Mouse (Mus musculus) midbrain, embryonic 16.5 days (tissue): ENCODE measurements around the gene Gde1. TPM values are rescaled to one million over a fixed set of nuclear protein-coding genes. Genes with fewer than 3 reads are reported as not detected.
A peak's percentile ranks its signal among the peaks of the same experiment; 100 is the strongest.

ENCODE experiments used
- ATAC-seq: fragments of 200-750 bp; cut with Nextera tagmentation; 2 replicates; pipeline ENCODE4 v1.8.0; 2017; ENCODE audit warnings: moderate TSS enrichment
- H3K27ac ChIP-seq: fragments of 300-500 bp; sonication (generic); 2 replicates; pipeline ENCODE4 v1.5.1; 2014; ENCODE audit warnings: mild to moderate bottlenecking, low read length, mixed read lengths
- H3K27me3 ChIP-seq: fragments of 300-500 bp; sonication (generic); 2 replicates; pipeline ENCODE4 v1.6.1; 2014; ENCODE audit warnings: low read depth, low read length, mixed read lengths; ENCODE audit not compliant: control insufficient read depth, insufficient read depth
- H3K36me3 ChIP-seq: fragments of 300-500 bp; sonication (generic); 2 replicates; pipeline ENCODE4 v1.6.1; 2014; ENCODE audit warnings: mild to moderate bottlenecking, low read length, moderate library complexity, mixed read lengths; ENCODE audit not compliant: control insufficient read depth, insufficient read depth
- H3K4me1 ChIP-seq: fragments of 300-500 bp; sonication (generic); 2 replicates; pipeline ENCODE4 v1.6.1; 2014; ENCODE audit warnings: mild to moderate bottlenecking, low read length, mixed read lengths; ENCODE audit not compliant: control insufficient read depth, insufficient read depth
- H3K4me2 ChIP-seq: fragments of 300-500 bp; sonication (generic); 2 replicates; pipeline ENCODE4 v1.6.1; 2014; ENCODE audit warnings: mild to moderate bottlenecking, low read length, mixed read lengths
- H3K4me3 ChIP-seq: fragments of 300-500 bp; sonication (generic); 2 replicates; pipeline ENCODE4 v1.5.1; 2014; ENCODE audit warnings: low read depth, mild to moderate bottlenecking, low read length, moderate library complexity, mixed read lengths
- H3K9ac ChIP-seq: fragments of 300-500 bp; sonication (generic); 2 replicates; pipeline ENCODE4 v1.6.1; 2014; ENCODE audit warnings: low read depth, low read length, mixed read lengths
- H3K9me3 ChIP-seq: fragments of 300-500 bp; sonication (generic); replicated peaks from 2 replicates; pipeline ENCODE4 v1.6.1; 2014; ENCODE audit warnings: mild to moderate bottlenecking, low read length, mixed read lengths; ENCODE audit not compliant: control insufficient read depth, poor library complexity, severe bottlenecking
- WGBS: fragments of 180-500 bp; shearing (Covaris S2); extraction: QIAGEN DNeasy Blood & Tissue Kit; methylation state at CpG from one replicate; pipeline ENCODE4 v1.1.7; 2014; 5-methylcytosine and 5-hydroxymethylcytosine counted together
- polyA plus RNA-seq: library from polyadenylated mRNA; unstranded; fragments of >200 nt; fragmentation: Nextera tagmentation; extraction: Ambion mirVana; gene quantifications from 2 replicates; pipeline ENCODE4 v1.2.1, GENCODE M21; 2015

Gde1 gene
- polyA plus RNA-seq, 1 experiment from 2014 or later, result 206 TPM

GRCm38 (mm10) chr7:118738730-118739129 lies 33.2 kb upstream of the Gde1 start:
- no peaks in the 10 kb centered on the region for H3K9me3 ChIP-seq
- H3K4me1 ChIP-seq, result peaks cover 13% of the 10 kb centered on the region
- no peaks in the 10 kb centered on the region for H3K27me3 ChIP-seq
- H3K27ac ChIP-seq, result no peak overlapping the region
- 65% methylated on average over 1 of the region's 1 CpGs for WGBS
- H3K9ac ChIP-seq, result no peak overlapping the region
- no peak overlapping the region for H3K4me2 ChIP-seq
- peaks cover 7% of the 10 kb centered on the region; the same call in 1 of the 2 replicates for H3K36me3 ChIP-seq
- ATAC-seq, result no peak
- H3K4me3 ChIP-seq, result no peak overlapping the region

GRCm38 (mm10) chr7:118733225-118733624 lies 27.6 kb upstream of the Gde1 start:
- Histone ChIP-seq H3K9me3 (no peaks in the 10 kb centered on the region), H3K9ac (no peak overlapping the region), H3K36me3 (peaks cover 25% of the 10 kb centered on the region), H3K4me3 (no peak overlapping the region), H3K27ac (no peak overlapping the region), H3K27me3 (no peaks in the 10 kb centered on the region), H3K4me1 (no peaks in the 10 kb centered on the region), H3K4me2 (no peak overlapping the region)
- WGBS, result 91% methylated on average over 13 of the region's 13 CpGs
- no peak for ATAC-seq

- Histone ChIP-seq H3K4me3 (no peak overlapping the region), H3K36me3 (peaks cover 32% of the 10 kb centered on the region), H3K4me2 (no peak overlapping the region), H3K27me3 (no peaks in the 10 kb centered on the region), H3K9ac (no peak overlapping the region), H3K27ac (no peak overlapping the region), H3K9me3 (no peaks in the 10 kb centered on the region), H3K4me1 (no peaks in the 10 kb centered on the region)
- no peak for ATAC-seq
- WGBS, result 95% methylated on average over 3 of the region's 3 CpGs
These were observed 26.2 kb upstream of the Gde1 start for GRCm38 (mm10) chr7:118731781-118732180.

- Histone ChIP-seq H3K9ac (no peak overlapping the region), H3K36me3 (peaks cover 43% of the 10 kb centered on the region), H3K4me3 (no peak overlapping the region), H3K27ac (no peak overlapping the region), H3K27me3 (no peaks in the 10 kb centered on the region), H3K4me1 (no peaks in the 10 kb centered on the region), H3K4me2 (no peak overlapping the region), H3K9me3 (no peaks in the 10 kb centered on the region)
- WGBS, result 92% methylated on average over 13 of the region's 13 CpGs
- no peak for ATAC-seq
These were observed 23.4 kb upstream of the Gde1 start for GRCm38 (mm10) chr7:118728846-118729587.

- no peak overlapping the region for H3K4me2 ChIP-seq
- H3K4me1 ChIP-seq, result no peaks in the 10 kb centered on the region
- no peak overlapping the region for H3K4me3 ChIP-seq
- 96% methylated on average over 2 of the region's 2 CpGs for WGBS
- no peak overlapping the region for H3K9ac ChIP-seq
- no peak for ATAC-seq
- H3K36me3 ChIP-seq, result peaks cover 41% of the 10 kb centered on the region
- H3K27me3 ChIP-seq, result no peaks in the 10 kb centered on the region
- no peak overlapping the region for H3K27ac ChIP-seq
- H3K9me3 ChIP-seq, result no peaks in the 10 kb centered on the region
These were observed 19.9 kb upstream of the Gde1 start for GRCm38 (mm10) chr7:118725459-118725858.

- Histone ChIP-seq H3K27me3 (no peaks in the 10 kb centered on the region), H3K9me3 (no peaks in the 10 kb centered on the region), H3K4me2 (no peak overlapping the region), H3K9ac (no peak overlapping the region), H3K27ac (no peak overlapping the region), H3K4me3 (no peak overlapping the region), H3K36me3 (peaks cover 43% of the 10 kb centered on the region), H3K4me1 (no peaks in the 10 kb centered on the region)
- 87% methylated on average over 9 of the region's 9 CpGs for WGBS
- ATAC-seq, result no peak
These were observed 18.3 kb upstream of the Gde1 start for GRCm38 (mm10) chr7:118723927-118724326.

GRCm38 (mm10) chr7:118718066-118718465 lies 12.5 kb upstream of the Gde1 start:
- Histone ChIP-seq H3K4me3 (no peak overlapping the region), H3K4me1 (peaks cover 13% of the 10 kb centered on the region), H3K27me3 (no peaks in the 10 kb centered on the region), H3K9me3 (no peaks in the 10 kb centered on the region), H3K9ac (no peak overlapping the region), H3K4me2 (no peak overlapping the region), H3K36me3 (peaks cover 29% of the 10 kb centered on the region), H3K27ac (no peak overlapping the region)
- WGBS, result 95% methylated on average over 4 of the region's 4 CpGs
- ATAC-seq, result no peak

- Histone ChIP-seq H3K4me1 (peaks cover 14% of the 10 kb centered on the region), H3K36me3 (peaks cover 20% of the 10 kb centered on the region), H3K9ac (no peak overlapping the region), H3K4me2 (no peak overlapping the region), H3K4me3 (no peak overlapping the region), H3K27ac (no peak overlapping the region), H3K9me3 (no peaks in the 10 kb centered on the region), H3K27me3 (no peaks in the 10 kb centered on the region)
- ATAC-seq, result no peak
- WGBS, result 83% methylated on average over 1 of the region's 1 CpGs
These were observed 9.3 kb upstream of the Gde1 start for GRCm38 (mm10) chr7:118714873-118715272.

- H3K27me3 ChIP-seq, result no peaks in the 10 kb centered on the region
- under 1% methylated on average over 48 of the region's 48 CpGs for WGBS
- ATAC-seq, result peak; percentile 98
These were observed 6.9 kb upstream of the Gde1 start, which contains the start of gene Ccp110 for GRCm38 (mm10) chr7:118712228-118713173. Gene Ccp110 (plus strand): TSS chr7:118712552.

More at GRCm38 (mm10) chr7:118712228-118713173, 6.9 kb upstream of the Gde1 start, which contains the start of gene Ccp110:
- Histone ChIP-seq H3K9me3 (no peaks in the 10 kb centered on the region), H3K27ac (peak within 1 kb of the TSS; percentile 67), H3K4me2 (peak within 1 kb of the TSS; percentile 66), H3K9ac (peak within 1 kb of the TSS; percentile 71), H3K36me3 (peaks cover 8% of the 10 kb centered on the region; the same call in 1 of the 2 replicates), H3K4me1 (peaks cover 14% of the 10 kb centered on the region), H3K4me3 (peak within 1 kb of the TSS; percentile 65)
